In genomic region chr8:97260964-97261363, GRCm38 (mm10) we compare ENCODE assay signal across 22 mouse cellular contexts.
DNase-seq lines count a peak whose midpoint lies in the region; ATAC-seq and TF ChIP-seq lines count a peak whose summit lies in the region.
"Had no signal": no experiment of that assay in that cellular context is flagged by ENCODE, and none has a peak within 500 bp of the region (broad histone marks: within the 10 kb centered on the region; RNA-seq: fewer than 3 reads in every experiment).

No protein-coding gene starts in this region.

- H3K9ac ChIP-seq in forebrain, embryonic 16.5 days (replicated peaks; ENCODE audit: low read depth, low read length), result no peak overlapping the region
- H3K9ac ChIP-seq in forebrain, embryonic 12.5 days, result no peak overlapping the region
- no peak overlapping the region for H3K9ac ChIP-seq in midbrain, postnatal 0 days (replicated peaks; ENCODE audit: low read length, poor library complexity, severe bottlenecking)
- H3K9ac ChIP-seq in heart, adult 2 months (ENCODE audit: low read depth, low read length), result no peak overlapping the region
- H3K9ac ChIP-seq: embryonic facial prominence, embryonic 15.5 days; hindbrain, embryonic 15.5 days; intestine, embryonic 15.5 days; liver, embryonic 12.5 days; midbrain, embryonic 13.5 days; neural tube, embryonic 12.5 days had no signal

- TF ChIP-seq POLR2A in heart, adult 2 months (IDR thresholded peaks at IDR 0.05; ENCODE audit: insufficient read depth, low read depth, low read length), result no peak

- H3K27ac ChIP-seq in forebrain, embryonic 16.5 days (ENCODE audit: low read length), result no peak overlapping the region
- H3K27ac ChIP-seq in forebrain, embryonic 12.5 days, result no peak overlapping the region
- H3K27ac ChIP-seq in midbrain, postnatal 0 days (ENCODE audit: low read depth, low read length), result no peak overlapping the region
- no peak overlapping the region for H3K27ac ChIP-seq in midbrain, embryonic 10.5 days (replicated peaks)
- H3K27ac ChIP-seq in heart, adult 2 months, result no peak overlapping the region
- H3K27ac ChIP-seq: embryonic facial prominence, embryonic 15.5 days; heart, embryonic 10.5 days; hindbrain, embryonic 15.5 days; intestine, embryonic 15.5 days; liver, embryonic 12.5 days; midbrain, embryonic 13.5 days; neural tube, embryonic 12.5 days had no signal

- H3K9me3 ChIP-seq in forebrain, embryonic 16.5 days (ENCODE audit: control insufficient read depth, low read length), result no peaks in the 10 kb centered on the region
- H3K9me3 ChIP-seq in forebrain, embryonic 12.5 days, result no peaks in the 10 kb centered on the region
- H3K9me3 ChIP-seq in midbrain, postnatal 0 days (ENCODE audit: low read length), result no peaks in the 10 kb centered on the region
- no peaks in the 10 kb centered on the region for H3K9me3 ChIP-seq in midbrain, embryonic 10.5 days (replicated peaks)
- H3K9me3 ChIP-seq: embryonic facial prominence, embryonic 15.5 days; heart, embryonic 10.5 days; hindbrain, embryonic 15.5 days; intestine, embryonic 15.5 days; liver, embryonic 12.5 days; midbrain, embryonic 13.5 days; neural tube, embryonic 12.5 days had no signal

- no peak overlapping the region for H3K4me3 ChIP-seq in forebrain, embryonic 16.5 days (replicated peaks; ENCODE audit: low read length)
- H3K4me3 ChIP-seq in forebrain, embryonic 12.5 days (replicated peaks), result no peak overlapping the region
- H3K4me3 ChIP-seq in midbrain, postnatal 0 days (ENCODE audit: low read depth, low read length), result no peak overlapping the region
- no peak overlapping the region for H3K4me3 ChIP-seq in midbrain, embryonic 10.5 days
- H3K4me3 ChIP-seq in heart, adult 2 months, result no peak overlapping the region
- H3K4me3 ChIP-seq: embryonic facial prominence, embryonic 15.5 days; heart, embryonic 10.5 days; hindbrain, embryonic 15.5 days; intestine, embryonic 15.5 days; liver, embryonic 12.5 days; midbrain, embryonic 13.5 days; neural tube, embryonic 12.5 days had no signal

- no peaks in the 10 kb centered on the region for H3K36me3 ChIP-seq in forebrain, embryonic 16.5 days (ENCODE audit: control insufficient read depth, insufficient read depth)
- no peaks in the 10 kb centered on the region for H3K36me3 ChIP-seq in forebrain, embryonic 12.5 days (replicated peaks)
- no peaks in the 10 kb centered on the region for H3K36me3 ChIP-seq in midbrain, postnatal 0 days (ENCODE audit: insufficient read depth, low read length)
- H3K36me3 ChIP-seq in midbrain, embryonic 10.5 days, result no peaks in the 10 kb centered on the region
- H3K36me3 ChIP-seq in heart, adult 2 months (ENCODE audit: control insufficient read depth, insufficient read depth, low read length), result no peaks in the 10 kb centered on the region
- H3K36me3 ChIP-seq: embryonic facial prominence, embryonic 15.5 days; heart, embryonic 10.5 days; hindbrain, embryonic 15.5 days; intestine, embryonic 15.5 days; liver, embryonic 12.5 days; midbrain, embryonic 13.5 days; neural tube, embryonic 12.5 days had no signal

- no peak for TF ChIP-seq CTCF in midbrain, postnatal 0 days (IDR thresholded peaks at IDR 0.05)
- no peak for TF ChIP-seq CTCF in heart, adult 2 months (IDR thresholded peaks at IDR 0.05)

- peak; percentile 41 for DNase-seq in midbrain, postnatal 0 days (ENCODE audit: low spot score)
- no peak for DNase-seq in midbrain, embryonic 10.5 days (ENCODE audit: low spot score)
- DNase-seq in cerebellum, adult 9-11 months, result peak; percentile 30
- no peak for DNase-seq in layer of hippocampus, adult 18-20 months (ENCODE audit: low spot score in 2 of 2)
- DNase-seq in heart, adult 2 months, result no peak
- DNase-seq: adrenal gland, adult 2 months; embryo, embryonic 11 days; heart, postnatal 4 days; kidney, adult 8-10 months; kidney, postnatal 25 days; lung, adult 18-20 months; lung, postnatal 14 days; retina, postnatal 1 day had no signal

- H3K4me2 ChIP-seq in forebrain, embryonic 16.5 days (ENCODE audit: low read length), result no peak overlapping the region
- no peak overlapping the region for H3K4me2 ChIP-seq in forebrain, embryonic 12.5 days
- H3K4me2 ChIP-seq in midbrain, postnatal 0 days (ENCODE audit: low read depth, low read length, poor library complexity, severe bottlenecking), result no peak overlapping the region
- H3K4me2 ChIP-seq: embryonic facial prominence, embryonic 15.5 days; hindbrain, embryonic 15.5 days; intestine, embryonic 15.5 days; liver, embryonic 12.5 days; midbrain, embryonic 13.5 days; neural tube, embryonic 12.5 days had no signal

- TF ChIP-seq EP300 in heart, adult 2 months (IDR thresholded peaks at IDR 0.05; ENCODE audit: insufficient read depth, low read depth, low read length), result no peak

- H3K79me2 ChIP-seq in heart, adult 2 months (replicated peaks; ENCODE audit: control insufficient read depth, insufficient read depth, low read length), result no peaks in the 10 kb centered on the region

- WGBS in forebrain, embryonic 16.5 days, result 71% methylated on average over 1 of the region's 1 CpGs
- 97% methylated on average over 1 of the region's 1 CpGs for WGBS in forebrain, embryonic 12.5 days
- WGBS in midbrain, postnatal 0 days, result 88% methylated on average over 1 of the region's 1 CpGs
- 91% methylated on average over 1 of the region's 1 CpGs for WGBS in midbrain, embryonic 10.5 days
- WGBS in heart, adult 2 months, result 63% methylated on average over 1 of the region's 1 CpGs

- intact Hi-C loops in heart, adult 2 months (cut with DNase I), result no loop called here

- H3K4me1 ChIP-seq in forebrain, embryonic 16.5 days (replicated peaks; ENCODE audit: control insufficient read depth, insufficient read depth, low read length), result no peaks in the 10 kb centered on the region
- no peaks in the 10 kb centered on the region for H3K4me1 ChIP-seq in forebrain, embryonic 12.5 days
- no peaks in the 10 kb centered on the region for H3K4me1 ChIP-seq in midbrain, postnatal 0 days (ENCODE audit: insufficient read depth, low read length)
- no peaks in the 10 kb centered on the region for H3K4me1 ChIP-seq in midbrain, embryonic 10.5 days
- H3K4me1 ChIP-seq in heart, adult 2 months (ENCODE audit: control insufficient read depth, insufficient read depth, low read length), result no peaks in the 10 kb centered on the region
- H3K4me1 ChIP-seq: embryonic facial prominence, embryonic 15.5 days; heart, embryonic 10.5 days; hindbrain, embryonic 15.5 days; intestine, embryonic 15.5 days; liver, embryonic 12.5 days; midbrain, embryonic 13.5 days; neural tube, embryonic 12.5 days had no signal

- peak; percentile 61; the same call in 1 of the 2 replicates for ATAC-seq in forebrain, embryonic 16.5 days
- ATAC-seq in forebrain, embryonic 12.5 days (ENCODE audit: low FRiP score), result no peak
- no peak for ATAC-seq in midbrain, postnatal 0 days (ENCODE audit: low FRiP score)
- ATAC-seq: intestine, embryonic 15.5 days; liver, embryonic 12.5 days; midbrain, embryonic 13.5 days had no signal

- no peaks in the 10 kb centered on the region for H3K27me3 ChIP-seq in forebrain, embryonic 16.5 days (replicated peaks; ENCODE audit: control insufficient read depth, insufficient read depth, low read length)
- no peaks in the 10 kb centered on the region for H3K27me3 ChIP-seq in forebrain, embryonic 12.5 days
- H3K27me3 ChIP-seq in midbrain, postnatal 0 days (ENCODE audit: insufficient read depth, low read length), result no peaks in the 10 kb centered on the region
- no peaks in the 10 kb centered on the region for H3K27me3 ChIP-seq in midbrain, embryonic 10.5 days (ENCODE audit: low read depth, poor library complexity, severe bottlenecking)
- H3K27me3 ChIP-seq in heart, adult 2 months (ENCODE audit: control insufficient read depth, insufficient read depth, low read length), result no peaks in the 10 kb centered on the region
- H3K27me3 ChIP-seq: embryonic facial prominence, embryonic 15.5 days; hindbrain, embryonic 15.5 days; intestine, embryonic 15.5 days; liver, embryonic 12.5 days; midbrain, embryonic 13.5 days; neural tube, embryonic 12.5 days had no signal

Comparison
In these comparisons a context has a peak if more than half of its experiments do, and no peak if none do; other contexts are left out.
1. DNase-seq: peak in midbrain, postnatal 0 days (single experiment) and cerebellum, adult 9-11 months (single experiment); none in midbrain, embryonic 10.5 days (single experiment), layer of hippocampus, adult 18-20 months (0 of 2) and heart, adult 2 months (0 of 2).